Mouse (Mus musculus) mouse trophoblast stem cell (cell line): ENCODE data around the gene Cox16.

Experiments used
- in situ Hi-C, 2 experiments: fragments of 300-500 bp; cut with MseI, MboI; formaldehyde crosslinking; loops; 2 replicates in 1 of 2; 3 replicates in 1 of 2; pipeline ENCODE4 v1.15.1; 2025

The Cox16 gene

GRCm38 (mm10) chr12:81324991-81325390, 159.9 kb downstream of the Cox16 start:
- in situ Hi-C loops: no loop called here

- in situ Hi-C loops: no loop called here
Measured at GRCm38 (mm10) chr12:81324116-81324515, 160.8 kb downstream of the Cox16 start.

- in situ Hi-C loops: no loop called here
Measured at GRCm38 (mm10) chr12:81321021-81321420, 163.9 kb downstream of the Cox16 start.

GRCm38 (mm10) chr12:81317811-81318210, 167.1 kb downstream of the Cox16 start:
- in situ Hi-C loops: no loop called here

GRCm38 (mm10) chr12:81315953-81316352, 169.0 kb downstream of the Cox16 start:
- in situ Hi-C loops: no loop called here
